Mouse (Mus musculus) neutrophil, adult 5-6 weeks (primary cell): ENCODE measurements around the gene Specc1. TPM values are rescaled to one million over a fixed set of nuclear protein-coding genes. Genes with fewer than 3 reads are reported as not detected.

ENCODE experiments used
- ATAC-seq: fragments of 151-379, 151-347 bp; 2 replicates; pipeline ENCODE4 v1.8.0; 2017; ENCODE audit warnings: mild to moderate bottlenecking, moderate TSS enrichment; ENCODE audit not compliant: insufficient number of reproducible peaks, poor library complexity, low FRiP score, severe bottlenecking; ENCODE audit errors: extremely low read depth
- total RNA-seq: library from RNA; stranded (forward); fragments of 200-1000 nt; gene quantifications from 2 replicates; pipeline ENCODE4 v1.2.3, GENCODE M21; 2017

Gene Specc1
- total RNA-seq, 1 experiment from 2014 or later: 17.7 TPM

- no peak for ATAC-seq
Measured at GRCm38 (mm10) chr11:62006680-62007079, 50.1 kb downstream of the Specc1 start.

- ATAC-seq: no peak
Measured at GRCm38 (mm10) chr11:62007984-62008383, 51.4 kb downstream of the Specc1 start.

- ATAC-seq: no peak
Measured at GRCm38 (mm10) chr11:62010625-62011231, 54.2 kb downstream of the Specc1 start.

GRCm38 (mm10) chr11:62012039-62012438 lies 55.5 kb downstream of the Specc1 start:
- ATAC-seq: no peak

- no peak for ATAC-seq
Measured at GRCm38 (mm10) chr11:62013449-62013848, 56.9 kb downstream of the Specc1 start.

GRCm38 (mm10) chr11:62015071-62015654 lies 58.6 kb downstream of the Specc1 start:
- ATAC-seq: no peak

- ATAC-seq: no peak
Measured at GRCm38 (mm10) chr11:62016985-62017384, 60.4 kb downstream of the Specc1 start.

GRCm38 (mm10) chr11:62018315-62019205 lies 62.0 kb downstream of the Specc1 start:
- ATAC-seq: no peak

GRCm38 (mm10) chr11:62019857-62020256 lies 63.3 kb downstream of the Specc1 start:
- ATAC-seq: no peak

- no peak for ATAC-seq
Measured at GRCm38 (mm10) chr11:62020898-62021297, 64.3 kb downstream of the Specc1 start.

GRCm38 (mm10) chr11:62022105-62022504 lies 65.5 kb downstream of the Specc1 start:
- ATAC-seq: no peak

GRCm38 (mm10) chr11:62022718-62023493 lies 66.3 kb downstream of the Specc1 start:
- ATAC-seq: no peak

GRCm38 (mm10) chr11:62023494-62024233 lies 67.1 kb downstream of the Specc1 start:
- ATAC-seq: no peak

GRCm38 (mm10) chr11:62024234-62024601 lies 67.7 kb downstream of the Specc1 start:
- ATAC-seq: no peak

- ATAC-seq: no peak
Measured at GRCm38 (mm10) chr11:62024952-62025351, 68.4 kb downstream of the Specc1 start.

- no peak for ATAC-seq
Measured at GRCm38 (mm10) chr11:62025770-62026169, 69.2 kb downstream of the Specc1 start.

- ATAC-seq: no peak
Measured at GRCm38 (mm10) chr11:62026345-62026815, 69.8 kb downstream of the Specc1 start.

GRCm38 (mm10) chr11:62027271-62027670 lies 70.7 kb downstream of the Specc1 start:
- no peak for ATAC-seq
